Mouse (Mus musculus) layer of hippocampus, adult 2 months (tissue): Measurements from ENCODE around the gene Fen1. TPM values are rescaled to one million over a fixed set of nuclear protein-coding genes. Genes with fewer than 3 reads are reported as not detected.

Experiments
- DNase-seq, 2 experiments: peaks; one replicate each; pipeline ENCODE4 v3.0.0; 2022; ENCODE audit warnings: low spot score in 2 of 2
- H3K27ac ChIP-seq: fragments of 200-600 bp; 2 replicates; pipeline ENCODE4 v1.8.1; 2022
- H3K4me3 ChIP-seq: fragments of 200-600 bp; 2 replicates; pipeline ENCODE4 v1.8.1; 2022; ENCODE audit warnings: mild to moderate bottlenecking
- CTCF ChIP-seq: fragments of 200-600 bp; conservative IDR thresholded peaks from 2 replicates; pipeline ENCODE4 v1.8.1; 2022; ENCODE audit warnings: antibody characterized with exemption, mild to moderate bottlenecking, moderate library complexity
- total RNA-seq, 2 experiments: library from RNA; stranded (reverse); gene quantifications; 2 replicates each; pipeline ENCODE4 v1.2.3; 2021

Fen1 gene
- total RNA-seq, 2 experiments from 2014 or later, result 9.6 to 12.2 TPM

DNA sequence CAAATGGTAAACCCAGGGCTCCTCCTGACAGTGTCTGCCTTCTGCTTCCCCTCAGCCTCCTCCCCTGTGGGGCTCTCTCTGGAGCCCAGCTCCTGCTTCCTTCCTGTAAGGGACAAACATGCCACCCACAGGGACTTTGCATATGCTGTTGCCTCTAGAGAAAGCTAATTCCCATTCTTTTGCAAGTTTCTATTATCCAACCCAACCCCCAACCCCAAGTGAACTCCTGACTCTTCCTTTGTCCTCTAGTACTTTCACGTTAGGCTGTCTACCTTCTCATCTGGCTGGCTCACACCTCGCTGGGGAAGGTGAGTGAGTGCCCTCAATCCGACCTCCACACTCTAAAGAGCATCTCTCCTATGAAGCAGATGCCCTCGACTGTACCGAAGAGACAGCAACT is 27.9 kb upstream of the Fen1 start:
- TF ChIP-seq CTCF, result no peak
- Histone ChIP-seq H3K4me3 (no peak overlapping the region), H3K27ac (peak overlapping the region; percentile 46)
- DNase-seq, result no peak

DNA sequence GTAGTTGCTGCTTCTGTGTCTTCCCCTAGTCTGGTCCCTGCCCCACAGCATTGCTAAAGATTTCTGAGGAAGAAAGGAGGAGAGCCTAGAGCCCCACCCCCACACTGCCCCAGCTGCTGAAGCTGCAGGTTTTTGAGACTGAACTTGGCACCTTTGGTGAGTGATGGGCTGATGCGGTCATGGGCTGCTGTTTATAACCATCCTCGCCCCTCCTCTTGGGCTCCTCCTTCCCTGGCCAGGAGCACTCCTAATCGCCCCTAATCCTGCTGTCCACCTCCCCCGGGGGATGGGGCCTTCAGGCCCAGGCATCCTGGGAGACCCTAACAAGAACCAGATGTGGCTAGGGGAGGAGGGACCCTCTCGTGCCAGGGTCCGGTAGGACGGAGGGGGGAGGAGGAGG is 27.0 kb upstream of the Fen1 start:
- DNase-seq, result no peak
- TF ChIP-seq CTCF, result no peak
- Histone ChIP-seq H3K27ac (peak overlapping the region; percentile 46), H3K4me3 (no peak overlapping the region)

DNA sequence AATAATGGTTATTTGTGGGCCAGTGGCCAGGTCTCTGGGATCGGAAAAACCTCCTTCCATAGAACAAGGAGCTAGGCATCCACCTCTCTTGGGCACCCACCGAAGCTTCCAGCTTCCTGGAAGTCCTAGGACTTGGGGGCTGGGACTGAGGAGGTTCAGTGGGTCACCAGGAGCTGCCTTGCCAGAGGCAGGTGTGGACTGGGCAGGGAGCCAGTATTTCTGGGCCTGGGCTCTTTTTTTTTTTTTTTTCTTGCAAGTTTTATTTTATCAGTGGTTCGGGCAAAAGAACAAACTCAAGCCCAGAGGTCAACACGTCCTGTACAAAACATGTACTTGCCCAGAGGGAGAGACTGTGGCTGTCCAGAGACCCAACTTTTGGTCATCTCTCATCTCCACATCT is 21.8 kb upstream of the Fen1 start:
- no peak for DNase-seq
- Histone ChIP-seq H3K27ac (no peak overlapping the region), H3K4me3 (no peak overlapping the region)
- TF ChIP-seq CTCF, result no peak

DNA sequence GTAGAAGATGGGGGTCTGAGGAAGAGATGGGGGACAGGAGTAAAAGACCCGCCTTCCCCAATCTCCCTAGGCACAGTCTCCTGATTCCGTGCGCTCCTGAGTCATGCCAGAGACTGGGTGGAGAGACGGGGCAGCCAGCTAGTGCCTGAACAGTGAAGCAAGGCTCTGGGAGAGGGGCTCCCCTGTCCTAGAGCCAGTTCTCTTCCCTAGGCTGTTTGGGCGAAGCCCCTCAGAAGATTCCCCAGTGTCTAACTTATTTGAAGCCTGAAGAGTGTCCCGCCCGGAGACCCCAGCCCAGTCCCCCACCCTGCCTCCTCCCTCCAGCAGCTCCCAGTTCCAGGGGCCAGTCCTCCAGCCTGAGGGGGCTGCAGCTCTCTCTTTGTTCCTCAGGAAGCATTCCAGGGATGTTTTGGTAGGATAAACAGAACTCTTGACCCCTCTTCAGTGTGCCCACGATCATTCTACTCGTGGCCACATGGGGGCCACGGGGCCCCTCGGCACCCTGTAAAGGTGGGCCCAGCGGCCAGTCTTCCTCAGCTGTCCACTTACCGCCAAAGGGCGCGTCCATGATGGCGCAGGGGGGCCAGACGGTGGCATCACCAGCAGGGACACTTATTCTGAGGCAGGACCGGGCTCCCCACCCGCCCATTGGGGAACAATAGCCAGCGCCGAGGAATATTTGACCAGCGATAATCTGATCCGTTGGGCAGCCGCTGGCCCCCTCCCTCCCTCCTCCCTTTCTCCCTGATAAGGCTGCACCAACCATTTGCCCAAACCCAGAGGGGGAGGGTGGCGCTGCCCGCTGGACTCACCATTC is 20.9 kb upstream of the Fen1 start:
- no peak for TF ChIP-seq CTCF
- H3K4me3 ChIP-seq, result no peak overlapping the region
- no peak for DNase-seq
- no peak overlapping the region for H3K27ac ChIP-seq

DNA sequence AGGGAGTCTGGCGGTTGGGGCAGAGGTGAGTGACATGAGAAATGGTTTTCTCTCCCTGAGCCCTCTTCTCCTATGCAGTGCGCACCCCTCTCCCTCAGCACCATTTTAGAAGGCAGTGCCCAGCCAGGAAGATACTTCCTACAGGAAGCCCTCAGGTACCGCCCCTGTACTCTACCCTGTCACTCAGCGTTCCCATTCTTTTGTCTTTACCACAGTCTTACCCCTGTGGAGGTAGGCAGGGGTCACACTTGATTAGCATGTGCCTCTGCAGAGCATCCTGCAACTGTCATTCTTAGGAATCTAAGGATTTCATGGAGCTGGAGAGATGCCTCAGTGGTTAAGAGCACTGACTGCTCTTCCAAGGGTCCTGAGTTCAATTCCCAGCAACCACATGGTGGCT is 19.6 kb upstream of the Fen1 start:
- Histone ChIP-seq H3K4me3 (no peak overlapping the region), H3K27ac (no peak overlapping the region)
- no peak for TF ChIP-seq CTCF
- DNase-seq, result no peak

DNA sequence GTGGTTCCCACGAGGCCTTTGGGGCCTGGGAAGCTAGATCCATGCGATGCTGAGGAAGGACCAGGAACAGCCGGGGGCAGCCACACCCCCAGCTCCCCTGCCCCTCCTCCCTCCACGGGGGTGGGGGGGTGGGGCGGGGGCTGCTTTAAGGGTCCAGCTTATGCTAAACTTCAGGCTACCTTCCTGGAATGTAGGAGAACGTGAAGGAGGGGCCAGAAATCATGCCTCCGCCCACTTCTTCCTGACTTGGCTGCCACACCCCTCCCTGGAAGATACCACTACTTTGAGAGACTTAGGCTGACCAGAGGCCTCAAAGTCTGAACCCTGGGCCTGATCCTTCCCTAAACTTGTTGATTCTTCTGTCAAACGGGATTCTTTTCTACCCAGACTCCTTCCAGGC is 18.7 kb upstream of the Fen1 start:
- TF ChIP-seq CTCF, result no peak
- Histone ChIP-seq H3K4me3 (no peak overlapping the region), H3K27ac (no peak overlapping the region)
- DNase-seq, result no peak

DNA sequence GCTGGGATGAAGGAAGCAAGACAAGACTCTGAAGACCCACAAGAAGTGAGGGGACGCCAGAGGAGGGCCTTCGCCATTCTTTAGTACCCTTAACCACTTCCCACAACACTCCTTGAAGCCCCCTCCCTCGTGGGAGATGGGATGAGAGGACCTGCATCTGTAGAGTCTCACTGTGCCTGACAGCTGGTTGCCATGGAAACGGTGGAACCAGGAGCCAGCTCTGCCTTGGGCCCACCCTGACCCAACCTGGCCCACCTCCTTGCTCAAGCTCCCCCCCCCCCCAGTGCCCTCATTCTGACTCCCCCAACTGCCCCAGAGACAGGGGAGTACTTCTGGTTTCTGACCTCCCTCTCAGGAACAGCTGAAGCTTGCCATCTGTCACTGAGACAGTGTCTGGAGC is 17.6 kb upstream of the Fen1 start:
- no peak for TF ChIP-seq CTCF
- DNase-seq, result no peak
- Histone ChIP-seq H3K4me3 (no peak overlapping the region), H3K27ac (no peak overlapping the region)

DNA sequence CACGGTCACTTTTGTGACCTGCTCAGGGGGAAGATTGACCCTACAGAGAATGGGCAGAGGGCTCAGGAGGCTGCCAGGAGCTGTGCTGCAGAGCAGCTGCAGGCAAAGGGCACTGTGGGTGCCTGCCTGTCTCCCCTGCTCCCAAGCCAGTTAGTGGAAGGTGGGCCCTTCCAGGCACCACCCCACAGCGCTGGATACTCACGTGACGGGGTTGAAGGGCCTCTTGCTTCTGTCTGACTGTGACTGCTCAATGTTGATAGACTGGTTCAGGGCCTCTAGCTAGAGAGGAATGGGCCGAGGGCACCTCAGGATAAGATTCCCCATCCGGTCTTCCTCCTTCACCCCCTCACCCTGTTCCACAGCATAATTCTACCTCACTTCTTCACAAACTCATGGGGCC is 15.6 kb upstream of the Fen1 start:
- DNase-seq, result no peak
- TF ChIP-seq CTCF, result no peak
- no peak overlapping the region for H3K4me3 ChIP-seq
- no peak overlapping the region for H3K27ac ChIP-seq

DNA sequence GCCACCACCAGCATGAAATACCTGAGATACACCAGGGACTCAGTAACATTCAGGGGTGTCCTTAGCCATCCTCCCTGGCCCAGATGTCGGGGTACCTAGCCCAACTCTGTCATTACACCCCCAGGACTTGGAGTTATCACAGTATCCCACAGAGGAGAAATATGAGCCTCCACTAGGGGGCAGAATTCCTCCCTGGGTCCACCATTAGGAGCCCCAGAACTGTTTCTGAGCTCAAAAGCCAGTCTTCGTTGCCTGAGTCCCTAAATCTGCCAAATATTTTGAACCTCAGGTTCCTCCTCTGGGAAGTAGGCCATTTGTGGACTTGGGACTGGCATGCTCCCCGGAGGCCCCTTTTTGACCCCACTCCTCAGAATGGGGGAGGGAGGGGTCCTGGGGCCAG is 15.1 kb upstream of the Fen1 start:
- peak; percentile 88 for TF ChIP-seq CTCF
- peak; percentile 49 to 74 for DNase-seq
- H3K27ac ChIP-seq, result no peak overlapping the region
- no peak overlapping the region for H3K4me3 ChIP-seq

DNA sequence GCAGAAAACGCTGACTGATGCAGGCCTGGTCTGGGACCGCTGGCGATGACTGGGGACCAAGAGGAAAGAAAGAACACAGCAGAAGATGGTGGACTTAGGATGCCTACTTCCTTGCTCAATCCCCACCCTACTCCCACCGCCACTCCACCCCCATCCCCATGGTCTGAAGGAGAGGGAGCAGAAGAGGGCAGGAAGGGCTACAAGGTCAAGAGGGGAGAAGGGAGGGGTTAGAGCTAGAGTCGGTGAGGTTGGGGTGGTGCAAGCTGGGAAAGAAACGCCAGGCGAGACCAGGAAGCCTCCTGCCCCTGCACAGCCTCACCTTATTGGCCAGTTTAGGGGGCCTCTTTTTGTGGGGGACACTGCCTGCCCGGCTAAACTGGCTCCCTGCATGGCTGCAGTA is 12.1 kb upstream of the Fen1 start:
- DNase-seq, result no peak
- no peak for TF ChIP-seq CTCF
- H3K27ac ChIP-seq, result no peak overlapping the region
- H3K4me3 ChIP-seq, result no peak overlapping the region

DNA sequence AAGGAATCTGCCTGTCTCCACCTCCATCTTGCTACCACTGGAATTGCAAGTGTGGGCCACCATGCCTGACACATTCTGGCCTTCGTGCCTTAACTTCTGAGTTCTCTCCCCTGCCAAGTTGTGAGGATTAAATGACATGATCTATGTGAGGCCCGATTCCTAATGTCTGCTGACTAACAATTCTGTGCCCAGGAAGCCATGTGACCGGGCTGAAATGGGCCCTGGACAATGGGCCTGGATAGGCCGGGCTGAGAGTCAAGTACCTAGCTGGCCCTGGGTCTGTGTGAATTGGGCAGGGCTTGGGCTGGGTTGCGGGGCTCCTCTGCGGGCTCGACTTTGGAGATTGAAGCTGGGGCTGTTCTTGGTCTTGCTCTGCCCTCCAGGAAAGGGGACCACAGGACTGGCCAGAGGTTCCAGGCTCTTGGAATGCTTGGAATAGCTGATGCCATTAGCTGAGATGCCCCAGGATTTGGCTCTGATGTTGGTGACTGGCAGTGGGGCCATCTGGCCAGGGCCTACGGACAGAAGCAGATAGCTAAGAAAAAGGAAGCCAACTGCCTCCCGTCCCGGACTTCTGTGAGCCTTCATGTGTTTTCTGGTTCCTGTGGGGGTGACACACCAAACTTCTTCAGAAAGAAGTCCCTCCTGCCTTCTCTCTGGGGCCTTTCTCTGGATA is 10.0 kb upstream of the Fen1 start:
- H3K4me3 ChIP-seq, result no peak overlapping the region
- no peak for DNase-seq
- no peak overlapping the region for H3K27ac ChIP-seq
- no peak for TF ChIP-seq CTCF

DNA sequence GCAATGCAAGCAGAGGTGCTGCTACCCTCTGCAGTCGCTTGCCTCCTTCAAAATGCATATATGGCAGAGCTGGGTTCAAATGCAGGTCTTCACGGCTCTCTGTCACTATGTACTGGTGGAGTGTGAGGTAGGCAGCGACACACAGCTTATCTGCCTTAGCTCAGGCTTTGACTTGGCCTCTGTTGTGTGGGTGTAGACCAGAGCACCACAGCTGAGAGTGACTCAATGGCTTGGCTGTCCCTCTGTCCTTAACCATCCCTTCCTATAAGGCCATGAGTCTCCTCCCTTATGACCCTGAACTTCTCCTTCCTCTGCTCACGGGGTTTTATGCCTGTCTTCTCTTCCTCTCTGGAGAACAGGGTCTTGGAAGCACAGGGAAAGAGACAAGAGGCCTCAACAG is 6.9 kb upstream of the Fen1 start:
- TF ChIP-seq CTCF, result no peak
- no peak overlapping the region for H3K27ac ChIP-seq
- no peak overlapping the region for H3K4me3 ChIP-seq
- no peak for DNase-seq

DNA sequence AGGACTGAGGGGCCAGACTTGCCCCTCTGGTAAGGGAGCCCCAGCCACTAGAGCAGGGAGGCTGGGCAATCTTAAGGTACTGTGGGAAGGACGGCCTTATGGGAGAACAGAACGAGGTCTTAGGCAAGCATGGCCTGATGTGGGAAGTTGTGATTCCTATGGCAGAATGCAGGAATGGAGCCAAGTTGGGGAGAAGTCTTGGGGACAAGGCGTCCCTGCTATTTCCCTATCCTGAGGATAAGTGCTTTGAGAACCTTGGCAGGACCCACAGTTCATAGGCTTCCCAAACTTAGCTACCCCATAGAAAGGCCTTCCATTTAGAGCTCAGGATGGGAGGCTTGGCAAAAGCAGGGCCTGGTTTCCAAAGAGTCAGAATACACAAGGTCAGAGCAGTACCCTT is 4.9 kb upstream of the Fen1 start:
- no peak for DNase-seq
- H3K27ac ChIP-seq, result no peak overlapping the region
- no peak for TF ChIP-seq CTCF

DNA sequence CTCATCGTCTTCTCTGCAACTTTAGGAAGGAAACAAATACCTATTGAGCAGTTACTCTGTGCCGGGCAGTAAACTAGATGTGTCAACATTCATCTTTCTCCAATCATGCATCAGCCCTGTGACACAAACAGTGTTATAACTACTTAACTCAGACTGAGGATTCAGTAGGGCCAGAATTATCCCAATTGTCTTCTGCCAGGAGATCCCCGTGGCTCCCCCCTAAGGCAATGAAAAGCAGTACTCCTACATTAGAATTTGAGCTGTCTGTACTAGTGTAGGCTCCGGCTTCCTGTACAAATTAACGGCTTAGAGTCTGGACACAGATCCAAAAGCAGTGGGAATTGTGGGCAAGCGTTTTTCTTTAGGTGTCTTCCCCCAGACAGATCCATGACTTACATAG is 1.1 kb upstream of the Fen1 start:
- DNase-seq, result no peak
- TF ChIP-seq CTCF, result no peak
- H3K27ac ChIP-seq, result peak overlapping the region; percentile 66
- peak overlapping the region; percentile 99 for H3K4me3 ChIP-seq

More for the DNA sequence above, 4.9 kb upstream of the Fen1 start:
- H3K4me3 ChIP-seq, result no peak overlapping the region
